Mouse (Mus musculus) fat pad, adult 2 months (tissue): ENCODE results near the gene Cib2.

Experiments
- DNase-seq: peaks from one replicate; pipeline ENCODE4 v3.0.0-alpha.2; 2011; ENCODE audit warnings: low read depth, low spot score; ENCODE audit errors: extremely low read depth

Gene Cib2

DNA sequence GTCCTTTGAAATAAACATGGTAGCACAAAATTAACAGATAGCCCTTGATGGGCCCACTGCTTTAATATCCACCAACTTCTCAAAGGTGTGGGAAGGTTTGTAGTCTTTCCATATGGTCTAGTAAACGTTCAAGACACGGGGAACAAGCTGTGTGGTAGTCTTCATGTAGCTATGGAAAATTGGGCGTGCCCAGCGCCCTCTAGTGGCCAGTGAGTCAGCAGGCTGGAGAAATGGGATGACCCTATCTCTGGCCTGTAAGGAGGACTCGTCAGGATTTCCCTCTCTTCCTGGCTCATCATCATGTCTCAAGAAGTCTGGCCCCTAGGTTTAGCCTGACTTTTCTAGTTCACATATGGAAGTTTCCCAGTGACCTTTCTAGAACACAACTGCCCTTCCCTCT is 12.5 kb downstream of the Cib2 start:
- DNase-seq = no peak

DNA sequence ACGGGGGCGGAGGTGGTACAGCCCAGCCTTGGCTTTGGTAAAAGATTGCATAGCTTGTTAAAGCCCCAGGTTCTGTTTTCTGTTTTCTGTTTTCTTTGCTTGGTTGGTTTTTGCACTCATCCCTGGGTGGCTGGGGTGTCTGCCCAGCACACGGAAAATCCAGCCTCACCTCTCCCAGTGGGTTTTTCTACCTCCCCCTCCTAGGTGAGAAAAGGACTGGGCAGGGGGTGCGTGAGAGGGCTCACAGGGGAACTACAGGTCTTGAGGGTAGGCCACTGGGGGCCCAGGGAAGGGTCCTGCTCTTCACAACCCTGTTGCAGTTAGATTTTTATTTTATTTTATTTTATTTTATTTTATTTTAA is 15.1 kb downstream of the Cib2 start:
- no peak for DNase-seq

GRCm38 (mm10) chr9:54544212-54544953 is 15.6 kb downstream of the Cib2 start:
- DNase-seq = no peak

GRCm38 (mm10) chr9:54540801-54541200 is 19.2 kb downstream of the Cib2 start:
- DNase-seq = no peak

DNA sequence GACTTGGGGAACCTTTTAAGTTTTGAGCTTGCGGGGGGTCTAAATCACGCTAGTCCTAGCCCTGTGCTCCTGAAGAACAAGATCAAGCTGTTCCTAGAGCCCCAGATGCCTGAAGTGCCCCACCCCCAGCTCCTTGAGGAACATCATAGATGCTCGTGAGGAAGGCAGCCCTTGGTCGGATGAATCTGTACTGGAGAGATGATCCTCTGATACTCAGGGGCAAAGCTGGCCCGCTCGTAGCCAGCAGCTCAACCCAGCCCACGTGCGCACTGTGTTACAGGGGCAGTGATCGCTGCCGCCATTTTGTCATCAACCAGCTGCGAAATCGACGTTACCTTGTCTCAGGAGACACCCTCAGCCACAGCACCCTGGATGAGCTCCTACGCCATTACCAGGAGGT is 21.3 kb downstream of the Cib2 start, which contains the start of gene Sh2d7:
Gene Sh2d7, plus strand, starts transcription at position 301 of the 400 bp plus-strand sequence.
- no peak for DNase-seq

DNA sequence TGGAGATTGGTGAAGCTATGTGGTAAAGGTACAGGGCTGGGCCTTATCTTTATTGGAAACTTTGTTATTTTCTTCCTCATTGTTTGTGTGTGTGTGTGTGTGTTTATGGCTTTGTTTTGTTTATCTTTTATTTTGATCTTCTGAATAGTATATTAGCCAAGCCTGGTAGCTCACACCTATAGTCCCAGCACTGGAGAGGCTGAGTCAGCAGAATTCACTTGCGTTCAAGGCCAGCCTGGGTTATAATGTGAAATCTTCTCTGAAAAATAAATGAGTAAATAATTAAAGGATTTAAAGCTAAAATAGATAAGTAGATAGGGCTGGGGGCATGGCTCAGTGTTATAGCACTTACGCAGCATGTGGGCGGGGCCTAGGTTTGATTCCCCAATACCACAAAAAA is 21.8 kb downstream of the Cib2 start:
- no peak for DNase-seq

DNA sequence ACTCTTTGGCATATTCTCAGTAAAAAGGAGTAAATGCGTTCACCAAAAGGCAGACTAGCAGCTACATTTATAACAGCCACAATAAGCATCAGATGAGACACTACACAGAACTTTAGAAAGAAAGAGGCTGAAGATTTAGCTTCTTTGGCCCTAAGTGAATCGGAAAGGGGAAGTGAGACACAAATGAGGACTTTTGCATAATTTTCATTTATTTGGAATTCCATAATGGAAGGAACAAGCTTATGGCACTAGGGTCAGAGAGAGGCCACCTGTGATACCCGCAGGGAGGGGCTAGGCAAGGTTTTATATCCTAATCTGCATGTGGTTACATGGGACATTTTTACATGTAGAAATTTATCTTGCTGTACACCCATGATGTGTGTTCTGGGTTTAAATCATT is 22.5 kb downstream of the Cib2 start:
- no peak for DNase-seq

DNA sequence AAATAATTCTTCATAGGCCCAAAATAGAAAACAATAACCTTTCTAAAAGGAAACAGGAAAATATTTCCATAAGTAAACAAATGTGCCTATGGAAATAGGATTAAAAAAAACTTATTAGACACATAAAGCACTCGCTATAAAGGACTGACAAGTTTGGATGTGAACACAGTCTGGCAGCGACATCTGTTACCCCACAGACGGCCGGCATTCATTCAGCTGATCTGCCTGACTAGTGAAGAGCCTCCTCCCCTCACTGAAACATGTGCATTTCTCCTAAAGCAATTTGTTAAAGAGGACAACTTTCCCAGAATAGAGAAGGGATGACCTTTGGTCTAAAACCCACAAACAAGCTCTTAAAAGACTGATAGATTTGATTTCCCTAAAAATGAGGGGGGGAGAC is 23.0 kb downstream of the Cib2 start:
- no peak for DNase-seq

GRCm38 (mm10) chr9:54536236-54536635 is 23.8 kb downstream of the Cib2 start:
- no peak for DNase-seq

GRCm38 (mm10) chr9:54533975-54534374 is 26.0 kb downstream of the Cib2 start:
- no peak for DNase-seq

- peak; percentile 84 for DNase-seq
These were observed 27.1 kb downstream of the Cib2 start for GRCm38 (mm10) chr9:54532926-54533325.

- DNase-seq = peak; percentile 25
These were observed 28.6 kb downstream of the Cib2 start for GRCm38 (mm10) chr9:54531421-54531820.

- no peak for DNase-seq
These were observed 29.2 kb downstream of the Cib2 start for GRCm38 (mm10) chr9:54530836-54531235.

DNA sequence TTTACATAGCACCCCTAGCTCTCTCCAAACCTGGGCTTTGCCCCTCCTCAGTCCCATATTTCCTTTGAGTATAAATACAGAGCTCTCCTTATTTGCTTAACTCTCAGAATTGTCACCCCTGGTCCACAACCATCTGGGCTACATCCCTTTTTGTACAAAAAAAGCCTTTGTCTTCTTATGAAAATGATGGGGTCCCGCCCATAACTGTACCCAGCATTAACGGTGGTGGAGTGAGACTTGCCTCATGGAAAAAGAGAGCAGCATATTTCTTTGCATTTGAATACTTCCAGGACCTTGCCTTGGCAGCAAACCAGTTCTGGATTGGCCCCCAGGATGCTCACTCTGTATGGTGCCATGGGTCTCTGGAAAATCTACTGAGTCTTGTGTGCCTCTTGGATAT is 30.1 kb downstream of the Cib2 start:
- no peak for DNase-seq

- no peak for DNase-seq
These were observed 32.3 kb downstream of the Cib2 start for GRCm38 (mm10) chr9:54527694-54528093.

- no peak for DNase-seq
These were observed 39.7 kb downstream of the Cib2 start for GRCm38 (mm10) chr9:54520286-54520685.

DNA sequence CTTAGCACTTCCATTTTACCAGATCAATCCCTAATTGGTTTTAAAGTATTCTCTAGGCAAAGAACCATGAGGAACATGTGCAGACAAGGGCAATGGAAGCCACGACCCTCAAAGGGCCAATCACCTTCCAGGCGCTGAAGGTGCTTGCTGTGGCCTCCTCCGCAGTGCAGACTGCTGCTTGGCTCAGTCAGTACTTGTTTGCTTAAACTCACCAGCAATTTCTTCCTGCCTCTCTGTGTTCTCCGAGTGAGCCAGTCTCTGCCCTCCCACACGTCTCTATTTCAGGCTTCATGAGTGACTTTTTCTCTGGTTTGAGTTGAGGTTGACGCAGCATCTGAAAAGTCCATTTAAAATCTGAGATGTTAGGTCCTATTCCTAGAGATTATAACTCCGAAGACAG is 41.1 kb downstream of the Cib2 start:
- DNase-seq = no peak

DNA sequence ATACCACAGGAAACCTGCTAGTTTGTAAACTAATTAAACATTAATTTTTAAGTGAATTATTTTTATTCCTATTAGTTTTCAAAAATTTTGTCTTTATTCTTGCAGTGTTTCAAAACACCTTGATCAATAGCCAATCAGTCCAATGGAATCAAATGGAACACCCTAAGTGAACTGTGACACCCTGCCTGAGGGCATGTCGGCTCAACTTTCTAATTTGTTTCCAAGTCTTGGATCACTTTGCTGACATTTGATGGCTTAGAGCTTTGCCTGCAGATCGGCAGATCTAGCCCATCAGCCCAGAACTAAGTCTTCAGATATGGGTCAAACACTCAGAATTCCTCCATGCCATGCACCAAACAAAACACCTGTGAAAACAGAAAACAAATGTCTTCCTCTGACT is 44.0 kb downstream of the Cib2 start:
- DNase-seq = no peak

- no peak for DNase-seq
These were observed 57.1 kb downstream of the Cib2 start for GRCm38 (mm10) chr9:54502873-54503272.

- DNase-seq = no peak
These were observed 57.9 kb downstream of the Cib2 start for GRCm38 (mm10) chr9:54502111-54502495.

GRCm38 (mm10) chr9:54501453-54502110 is 58.4 kb downstream of the Cib2 start, which contains the start of gene Dmxl2:
Dmxl2 (minus strand) TSS chr9:54501626.
- no peak for DNase-seq

DNA sequence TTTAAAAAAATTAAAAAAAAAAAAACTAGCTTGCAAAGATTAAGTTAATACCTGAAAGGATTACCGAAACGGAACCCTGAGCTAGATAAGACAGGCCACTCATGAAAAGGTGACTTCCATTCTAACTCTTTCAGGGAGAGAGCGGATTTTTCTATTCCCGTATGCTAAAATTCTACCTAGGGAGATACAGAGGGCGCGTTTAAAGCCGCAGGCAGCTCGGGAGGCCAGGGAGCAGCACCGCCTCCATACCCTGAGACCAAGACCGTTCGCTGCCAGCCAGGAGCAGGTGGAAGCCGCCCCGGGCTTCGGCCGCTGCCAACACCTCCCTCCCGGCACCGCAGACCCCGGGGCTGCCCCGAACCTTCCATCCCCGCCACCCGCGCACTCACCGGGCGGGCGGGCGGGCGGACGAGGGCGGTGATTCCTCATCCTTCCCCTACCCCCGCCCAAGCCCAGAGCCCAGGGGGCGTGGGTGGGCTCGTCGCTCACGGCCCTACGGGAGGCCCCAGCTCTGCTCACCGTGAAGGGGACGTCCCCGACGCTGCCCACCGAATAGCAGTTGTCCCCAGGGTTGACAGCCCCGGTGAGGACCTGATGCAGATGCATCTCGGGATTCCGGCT is 59.1 kb downstream of the Cib2 start:
- no peak for DNase-seq
